Mouse (Mus musculus): ENCODE results near the gene 5031439G07Rik. TPM values are rescaled to one million over a fixed set of nuclear protein-coding genes. Genes with fewer than 3 reads are reported as not detected.

Gene 5031439G07Rik
- total and polyA plus RNA-seq, 3 experiments, result 13.1 to 36.1 (median 28.9) TPM

DNA sequence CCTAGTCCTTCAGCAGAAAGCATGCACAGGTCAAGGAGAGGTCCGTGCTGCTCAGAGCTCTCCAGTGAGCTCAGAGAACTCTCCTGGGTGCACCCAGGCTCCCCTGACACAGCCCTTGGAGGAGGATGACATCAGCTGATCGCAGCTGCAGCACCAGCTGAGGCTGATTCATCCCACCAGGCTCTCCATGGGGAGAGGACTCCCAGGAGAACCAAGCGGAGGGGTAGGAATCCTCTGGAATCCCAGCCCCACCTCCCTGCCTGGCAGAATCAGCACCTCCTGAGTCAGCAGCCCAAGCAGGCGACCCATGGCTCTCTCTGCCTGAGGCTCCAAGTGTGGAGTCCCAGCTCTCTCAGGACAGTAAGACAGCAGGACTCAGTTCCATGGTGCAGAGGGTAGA lies 12.6 kb downstream of the 5031439G07Rik start:
- TF ChIP-seq EP300 (IDR thresholded peaks at IDR 0.05; ENCODE audit: insufficient read depth, low read depth, low read length) (no peak), CTCF (IDR thresholded peaks at IDR 0.05) (no peak), POLR2A (IDR thresholded peaks at IDR 0.05; ENCODE audit: insufficient read depth, low read depth, low read length) (no peak)
- 31% methylated on average over 4 of the region's 4 CpGs for WGBS
- Histone ChIP-seq H3K4me3 (no peak overlapping the region), H3K4me1 (ENCODE audit: control insufficient read depth, insufficient read depth, low read length) (peaks cover 4% of the 10 kb centered on the region; the same call in 1 of the 2 replicates), H3K36me3 (ENCODE audit: control insufficient read depth, insufficient read depth, low read length) (no peaks in the 10 kb centered on the region), H3K79me2 (replicated peaks; ENCODE audit: control insufficient read depth, insufficient read depth, low read length) (peaks cover 7% of the 10 kb centered on the region), H3K27ac (no peak overlapping the region), H3K27me3 (ENCODE audit: control insufficient read depth, insufficient read depth, low read length) (no peaks in the 10 kb centered on the region), H3K9ac (ENCODE audit: low read depth, low read length) (no peak overlapping the region)
- peak in 1 of 2 experiments; percentile 35 for DNase-seq
- intact Hi-C loops (cut with DNase I), result no loop called here

DNA sequence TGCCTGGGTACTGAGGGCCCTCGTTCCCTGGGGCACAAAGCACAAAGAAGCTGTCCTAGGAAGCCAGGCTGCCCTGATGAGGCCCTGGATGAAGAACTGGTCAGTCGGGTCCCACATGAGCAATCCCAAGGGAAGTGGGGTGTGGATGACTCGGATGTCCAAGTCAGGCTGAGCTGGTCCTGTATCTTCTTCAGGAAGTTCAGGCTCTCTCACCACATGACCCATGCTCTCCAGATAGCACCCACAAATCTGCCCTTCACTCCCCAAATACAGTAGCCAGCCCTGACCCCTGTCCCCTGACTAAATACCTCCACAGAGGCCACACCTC lies 14.8 kb downstream of the 5031439G07Rik start:
- no peaks in the 10 kb centered on the region for H3K27me3 ChIP-seq (ENCODE audit: control insufficient read depth, insufficient read depth, low read length)
- TF ChIP-seq POLR2A (IDR thresholded peaks at IDR 0.05; ENCODE audit: insufficient read depth, low read depth, low read length) (no peak), EP300 (IDR thresholded peaks at IDR 0.05; ENCODE audit: insufficient read depth, low read depth, low read length) (no peak), CTCF (IDR thresholded peaks at IDR 0.05) (no peak)
- intact Hi-C loops (cut with DNase I), result no loop called here
- peaks cover 4% of the 10 kb centered on the region; the same call in 1 of the 2 replicates for H3K4me1 ChIP-seq (ENCODE audit: control insufficient read depth, insufficient read depth, low read length)
- no peak for DNase-seq
- 53% methylated on average over 3 of the region's 3 CpGs for WGBS
- no peaks in the 10 kb centered on the region for H3K36me3 ChIP-seq (ENCODE audit: control insufficient read depth, insufficient read depth, low read length)
- H3K9ac ChIP-seq (ENCODE audit: low read depth, low read length), result no peak overlapping the region
- no peak overlapping the region for H3K27ac ChIP-seq
- H3K79me2 ChIP-seq (replicated peaks; ENCODE audit: control insufficient read depth, insufficient read depth, low read length), result no peaks in the 10 kb centered on the region; the same call in 1 of the 2 replicates
- H3K4me3 ChIP-seq, result no peak overlapping the region

DNA sequence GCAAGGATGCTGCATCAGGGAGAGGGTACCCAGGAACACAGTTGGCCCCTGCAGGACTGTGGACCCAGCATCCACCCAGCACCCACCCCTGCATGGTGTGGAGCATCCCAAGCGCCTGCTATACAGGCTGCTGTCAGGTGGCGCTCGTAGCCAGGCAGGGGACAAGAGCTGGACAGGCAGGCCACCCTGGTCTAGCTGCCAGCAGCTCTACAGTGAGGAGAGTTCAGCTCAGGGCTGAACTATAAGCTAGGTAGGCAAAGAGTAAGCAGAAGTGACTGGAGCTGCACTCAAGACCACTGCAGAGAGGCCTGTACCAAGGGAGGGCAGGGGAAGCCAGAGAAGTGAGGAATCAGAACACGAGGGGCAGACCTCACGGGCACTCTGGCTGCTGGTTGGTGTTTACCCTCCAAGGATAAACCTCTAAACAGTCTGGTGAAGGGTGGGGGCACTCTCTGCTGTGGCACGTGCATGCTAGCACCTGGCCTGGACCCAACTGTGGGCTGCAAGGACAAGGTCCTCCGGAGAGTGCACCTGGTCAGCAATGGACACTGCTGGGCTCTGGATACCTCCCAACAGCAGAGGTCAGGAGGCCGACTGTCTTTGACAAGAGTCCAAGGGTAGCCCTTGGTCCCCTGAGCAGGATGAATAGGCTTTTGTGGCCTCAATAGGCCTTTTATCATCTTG lies 15.3 kb downstream of the 5031439G07Rik start:
- Histone ChIP-seq H3K27me3 (ENCODE audit: control insufficient read depth, insufficient read depth, low read length) (no peaks in the 10 kb centered on the region), H3K27ac (no peak overlapping the region), H3K79me2 (replicated peaks; ENCODE audit: control insufficient read depth, insufficient read depth, low read length) (no peaks in the 10 kb centered on the region; the same call in 1 of the 2 replicates), H3K36me3 (ENCODE audit: control insufficient read depth, insufficient read depth, low read length) (no peaks in the 10 kb centered on the region), H3K9ac (ENCODE audit: low read depth, low read length) (no peak overlapping the region), H3K4me1 (ENCODE audit: control insufficient read depth, insufficient read depth, low read length) (peaks cover 4% of the 10 kb centered on the region; the same call in 1 of the 2 replicates), H3K4me3 (no peak overlapping the region)
- no peak for DNase-seq
- WGBS, result 82% methylated on average over 8 of the region's 8 CpGs
- TF ChIP-seq EP300 (IDR thresholded peaks at IDR 0.05; ENCODE audit: insufficient read depth, low read depth, low read length) (no peak), CTCF (IDR thresholded peaks at IDR 0.05) (peak; percentile 41)
- intact Hi-C loops (cut with DNase I), result no loop called here

DNA sequence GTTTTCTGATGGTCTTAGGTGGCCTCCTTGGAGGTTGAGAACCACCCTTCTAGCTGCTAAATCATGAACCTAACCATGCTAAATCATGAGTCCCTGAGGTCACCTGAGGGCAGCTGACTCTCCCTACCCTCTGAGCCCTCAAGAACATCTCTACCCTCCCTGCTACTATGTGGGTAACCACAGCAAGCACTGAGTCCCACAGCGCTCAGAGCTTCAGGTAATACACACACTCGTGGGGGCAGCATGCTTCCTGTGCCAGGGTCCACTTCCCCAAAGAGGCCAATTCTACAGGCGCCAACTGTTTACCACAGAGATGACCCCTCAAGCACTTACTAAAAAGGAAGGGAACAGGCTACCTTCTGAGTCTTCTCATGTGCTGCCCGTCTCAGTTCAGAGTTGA lies 19.8 kb downstream of the 5031439G07Rik start:
- DNase-seq, result no peak
- no peak for TF ChIP-seq EP300 (IDR thresholded peaks at IDR 0.05; ENCODE audit: insufficient read depth, low read depth, low read length)
- no peaks in the 10 kb centered on the region for H3K27me3 ChIP-seq (ENCODE audit: control insufficient read depth, insufficient read depth, low read length)
- no peak overlapping the region for H3K4me3 ChIP-seq
- H3K27ac ChIP-seq, result no peak overlapping the region
- no peaks in the 10 kb centered on the region; the same call in 1 of the 2 replicates for H3K79me2 ChIP-seq (replicated peaks; ENCODE audit: control insufficient read depth, insufficient read depth, low read length)
- H3K4me1 ChIP-seq (ENCODE audit: control insufficient read depth, insufficient read depth, low read length), result no peaks in the 10 kb centered on the region
- WGBS, result 92% methylated on average over 4 of the region's 4 CpGs
- intact Hi-C loops (cut with DNase I), result no loop called here
- no peaks in the 10 kb centered on the region for H3K36me3 ChIP-seq (ENCODE audit: control insufficient read depth, insufficient read depth, low read length)
- no peak overlapping the region for H3K9ac ChIP-seq (ENCODE audit: low read depth, low read length)

DNA sequence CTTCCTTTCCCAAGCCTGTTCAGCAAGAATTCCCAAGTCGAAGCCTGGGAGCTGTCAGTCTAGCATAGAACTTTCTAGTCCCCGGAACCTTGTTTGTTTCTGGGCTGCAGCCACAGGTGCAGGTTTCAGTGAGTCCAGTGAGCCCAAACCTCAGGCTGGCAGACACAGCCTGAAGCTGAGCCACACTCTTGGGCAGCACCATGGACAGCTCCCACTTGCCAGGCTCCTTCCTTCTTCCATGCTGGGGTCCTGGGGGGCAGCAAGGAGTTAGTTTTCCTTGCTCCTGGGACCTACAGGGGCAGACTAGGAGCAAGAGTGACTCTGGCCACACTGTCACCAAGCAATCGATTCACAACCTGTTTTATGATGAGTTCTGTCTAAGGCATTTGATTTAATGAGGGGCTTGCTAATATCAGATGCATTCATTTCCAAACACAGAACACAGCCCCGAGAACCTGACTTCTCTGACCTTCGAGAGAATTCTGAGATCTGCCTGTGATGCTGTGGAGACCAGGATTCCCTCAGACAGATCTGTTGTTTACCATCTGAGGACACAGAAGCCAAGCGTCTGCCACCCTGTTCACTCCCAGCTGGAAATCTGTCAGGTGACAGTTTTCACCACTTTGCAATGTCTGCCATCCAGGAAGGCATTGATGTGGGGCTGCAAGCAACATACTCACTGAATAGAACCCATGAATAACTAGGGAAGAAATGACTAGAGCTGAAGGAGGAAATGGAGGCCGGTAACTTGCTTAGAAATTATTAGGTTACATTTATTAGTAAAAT lies 22.6 kb downstream of the 5031439G07Rik start:
- no peaks in the 10 kb centered on the region for H3K4me1 ChIP-seq (ENCODE audit: control insufficient read depth, insufficient read depth, low read length)
- H3K9ac ChIP-seq (ENCODE audit: low read depth, low read length), result no peak overlapping the region
- TF ChIP-seq CTCF (IDR thresholded peaks at IDR 0.05) (no peak), EP300 (IDR thresholded peaks at IDR 0.05; ENCODE audit: insufficient read depth, low read depth, low read length) (no peak), POLR2A (IDR thresholded peaks at IDR 0.05; ENCODE audit: insufficient read depth, low read depth, low read length) (no peak)
- H3K27me3 ChIP-seq (ENCODE audit: control insufficient read depth, insufficient read depth, low read length), result no peaks in the 10 kb centered on the region
- DNase-seq, result peak in 1 of 2 experiments; percentile 62
- 61% methylated on average over 7 of the region's 7 CpGs for WGBS
- no peak overlapping the region for H3K27ac ChIP-seq
- intact Hi-C loops (cut with DNase I), result no loop called here
- peaks cover 3% of the 10 kb centered on the region for H3K79me2 ChIP-seq (replicated peaks; ENCODE audit: control insufficient read depth, insufficient read depth, low read length)
- no peaks in the 10 kb centered on the region for H3K36me3 ChIP-seq (ENCODE audit: control insufficient read depth, insufficient read depth, low read length)
- H3K4me3 ChIP-seq, result no peak overlapping the region

DNA sequence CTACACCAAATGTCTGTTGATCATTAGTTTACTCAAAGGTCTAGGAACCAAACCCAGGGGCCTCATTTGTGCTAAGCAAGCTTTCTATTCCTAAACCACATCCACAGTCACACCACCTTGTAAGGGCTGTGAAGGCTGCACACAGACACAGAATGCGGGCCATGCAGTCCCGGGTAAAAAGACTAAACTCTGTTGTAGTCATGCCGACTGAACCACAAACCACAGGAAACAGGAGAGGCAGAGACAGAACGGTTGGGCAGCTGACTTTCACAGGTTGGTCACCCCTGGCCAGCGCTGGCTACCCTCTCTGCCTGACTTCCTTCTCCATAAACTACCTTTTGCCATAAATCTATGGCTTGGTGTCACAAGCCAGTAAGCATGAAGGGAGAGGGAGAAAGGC lies 23.6 kb downstream of the 5031439G07Rik start:
- H3K27ac ChIP-seq, result no peak overlapping the region
- intact Hi-C loops (cut with DNase I), result no loop called here
- 79% methylated on average over 5 of the region's 5 CpGs for WGBS
- H3K36me3 ChIP-seq (ENCODE audit: control insufficient read depth, insufficient read depth, low read length), result no peaks in the 10 kb centered on the region
- no peak for DNase-seq
- H3K4me1 ChIP-seq (ENCODE audit: control insufficient read depth, insufficient read depth, low read length), result no peaks in the 10 kb centered on the region
- H3K9ac ChIP-seq (ENCODE audit: low read depth, low read length), result no peak overlapping the region
- no peaks in the 10 kb centered on the region for H3K27me3 ChIP-seq (ENCODE audit: control insufficient read depth, insufficient read depth, low read length)
- H3K4me3 ChIP-seq, result no peak overlapping the region
- peaks cover 3% of the 10 kb centered on the region for H3K79me2 ChIP-seq (replicated peaks; ENCODE audit: control insufficient read depth, insufficient read depth, low read length)
- TF ChIP-seq EP300 (IDR thresholded peaks at IDR 0.05; ENCODE audit: insufficient read depth, low read depth, low read length), result no peak
- no peak for TF ChIP-seq CTCF (IDR thresholded peaks at IDR 0.05)
- TF ChIP-seq POLR2A (IDR thresholded peaks at IDR 0.05; ENCODE audit: insufficient read depth, low read depth, low read length), result no peak
